Mouse (Mus musculus) bone marrow macrophage, adult 2 months (primary cell): Measurements from ENCODE around the gene Cenpm. TPM values are rescaled to one million over a fixed set of nuclear protein-coding genes. Genes with fewer than 3 reads are reported as not detected.
A peak's percentile ranks its signal among the peaks of the same experiment; 100 is the strongest.

ENCODE experiments used
- H3K27ac ChIP-seq: 2 replicates; pipeline ENCODE4 v1.5.1; 2012; ENCODE audit warnings: low read depth, low read length; ENCODE audit not compliant: insufficient read depth
- H3K4me1 ChIP-seq: 2 replicates; pipeline ENCODE4 v1.6.1; 2012; ENCODE audit warnings: low read length; ENCODE audit not compliant: control insufficient read depth, insufficient read depth
- H3K4me3 ChIP-seq: 2 replicates; pipeline ENCODE4 v1.5.1; 2012; ENCODE audit warnings: mild to moderate bottlenecking, low read length, moderate library complexity; ENCODE audit not compliant: insufficient read depth
- CTCF ChIP-seq: IDR thresholded peaks from 2 replicates; pipeline ENCODE4 v1.5.1; 2012; ENCODE audit warnings: low read depth, mild to moderate bottlenecking, low read length, moderate library complexity
- POLR2A ChIP-seq: IDR thresholded peaks from 2 replicates; pipeline ENCODE4 v1.6.1; 2012; ENCODE audit warnings: mild to moderate bottlenecking, low read depth, low read length, borderline replicate concordance
- polyA plus RNA-seq: library from polyadenylated mRNA; stranded (reverse); fragments of >200 nt; gene quantifications from 2 replicates; pipeline ENCODE4 v1.2.4, GENCODE M21; 2012; ENCODE audit not compliant: missing spikeins, insufficient read depth, insufficient read length

The Cenpm gene
- polyA plus RNA-seq, 1 experiment: 10.2 TPM

DNA sequence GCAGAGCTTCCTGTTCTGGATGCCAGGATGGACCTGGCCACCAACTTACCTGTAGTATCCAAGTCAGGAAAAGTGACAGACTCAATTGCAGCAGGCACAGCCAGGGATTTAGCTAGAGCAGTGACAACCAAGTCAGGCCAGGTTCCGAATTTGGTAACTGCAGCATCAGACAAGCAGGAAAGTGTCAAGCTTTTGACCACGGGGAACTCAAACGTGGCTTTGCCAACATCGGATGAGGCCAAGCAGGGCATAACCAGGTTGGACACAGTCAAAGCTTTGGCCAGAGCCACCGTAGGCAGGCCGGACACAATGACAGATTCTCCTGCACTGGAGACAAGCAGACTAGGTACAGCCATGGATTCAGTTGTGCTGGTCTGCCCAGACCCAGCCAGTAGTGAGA is 27.7 kb upstream of the Cenpm start:
- H3K4me1 ChIP-seq: no peaks in the 10 kb centered on the region
- H3K27ac ChIP-seq: no peak overlapping the region
- H3K4me3 ChIP-seq: no peak overlapping the region
- TF ChIP-seq CTCF (no peak), POLR2A (no peak)

DNA sequence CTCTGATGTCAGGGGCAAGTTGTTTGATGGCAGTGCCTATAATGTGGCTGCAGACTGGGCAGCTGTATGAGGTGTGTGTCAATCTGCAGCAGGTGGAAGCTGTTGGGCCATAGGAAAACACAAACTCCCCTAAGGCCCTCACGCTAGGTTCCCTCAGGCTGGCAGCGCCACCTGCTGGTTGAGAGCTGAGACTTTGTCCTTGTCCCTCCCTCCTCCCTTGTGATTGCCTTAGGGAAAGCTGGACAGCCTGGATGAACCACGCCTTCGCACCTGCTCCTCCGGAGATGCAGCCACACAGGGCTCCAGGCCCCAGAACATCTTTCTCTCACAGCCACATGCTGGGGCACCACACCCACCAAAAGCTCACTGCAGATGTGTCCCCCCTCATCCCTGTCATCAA is 26.7 kb upstream of the Cenpm start:
- TF ChIP-seq POLR2A (no peak), CTCF (peak; percentile 64; the same call in 1 of the 2 replicates)
- H3K4me3 ChIP-seq: no peak overlapping the region
- H3K27ac ChIP-seq: no peak overlapping the region
- no peaks in the 10 kb centered on the region for H3K4me1 ChIP-seq

DNA sequence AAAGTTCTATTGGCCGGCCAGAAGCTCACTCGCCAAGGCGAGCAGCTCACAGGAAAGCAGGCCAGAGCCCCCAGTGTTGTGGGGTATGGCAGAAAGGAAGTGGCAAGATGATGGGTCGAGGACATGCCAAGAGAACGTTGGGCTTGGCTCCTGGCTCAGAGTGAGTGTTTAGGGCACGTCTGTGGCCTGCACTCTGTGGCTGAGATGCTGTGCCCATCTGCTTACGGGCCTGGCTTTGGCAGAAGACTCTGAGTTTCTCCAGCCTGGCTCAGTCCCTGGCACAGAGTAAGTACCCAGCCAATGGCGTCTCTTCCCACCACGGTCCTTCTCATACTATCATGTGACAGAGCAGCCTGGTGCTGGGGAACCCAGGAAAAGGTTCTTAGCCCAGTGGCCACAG is 24.2 kb upstream of the Cenpm start:
- no peak for TF ChIP-seq POLR2A
- no peak for TF ChIP-seq CTCF
- Histone ChIP-seq H3K27ac (no peak overlapping the region), H3K4me1 (no peaks in the 10 kb centered on the region), H3K4me3 (no peak overlapping the region)

DNA sequence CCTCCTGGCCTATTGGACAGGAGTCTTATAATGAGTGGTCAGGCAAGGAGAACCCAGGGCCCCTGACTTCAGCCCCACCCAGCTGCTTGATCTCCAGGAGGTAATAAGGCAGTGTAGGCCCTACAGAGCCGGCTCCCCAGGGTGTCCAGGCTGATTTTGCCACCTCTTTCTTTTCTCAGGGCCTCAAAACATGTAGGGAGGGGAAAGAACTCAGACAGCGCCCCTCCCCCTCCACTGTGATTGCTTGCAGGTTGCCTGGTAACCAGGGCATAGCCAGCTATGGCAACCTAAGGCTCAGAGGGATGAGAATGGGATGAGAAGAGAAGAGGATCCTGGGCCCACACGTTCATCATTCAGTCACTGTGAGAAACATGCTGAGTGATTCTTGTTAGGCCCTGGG is 23.6 kb upstream of the Cenpm start:
- no peak overlapping the region for H3K27ac ChIP-seq
- H3K4me1 ChIP-seq: no peaks in the 10 kb centered on the region
- H3K4me3 ChIP-seq: no peak overlapping the region
- TF ChIP-seq POLR2A (no peak), CTCF (no peak)

DNA sequence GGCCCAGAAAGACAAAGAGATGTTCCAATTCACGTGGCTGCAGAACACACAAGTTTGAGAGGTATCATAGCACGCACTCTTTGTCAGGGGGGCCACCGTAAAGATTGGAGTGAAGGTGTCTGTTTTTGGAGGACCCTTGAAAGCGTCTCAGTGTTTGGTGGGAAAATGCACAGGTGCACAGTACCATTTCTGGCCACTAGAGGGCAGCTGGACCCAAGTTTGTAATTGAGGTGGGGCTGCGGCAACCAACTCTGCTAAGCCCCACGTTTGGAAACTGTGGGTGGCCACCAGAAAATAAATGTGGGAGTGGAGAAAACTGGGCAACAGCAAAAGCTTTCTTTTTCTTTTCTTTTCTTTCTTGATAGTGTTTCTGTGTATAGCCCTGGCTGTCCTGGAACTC is 21.8 kb upstream of the Cenpm start:
- no peaks in the 10 kb centered on the region for H3K4me1 ChIP-seq
- no peak for TF ChIP-seq POLR2A
- TF ChIP-seq CTCF: peak; percentile 97
- H3K4me3 ChIP-seq: no peak overlapping the region
- H3K27ac ChIP-seq: no peak overlapping the region

DNA sequence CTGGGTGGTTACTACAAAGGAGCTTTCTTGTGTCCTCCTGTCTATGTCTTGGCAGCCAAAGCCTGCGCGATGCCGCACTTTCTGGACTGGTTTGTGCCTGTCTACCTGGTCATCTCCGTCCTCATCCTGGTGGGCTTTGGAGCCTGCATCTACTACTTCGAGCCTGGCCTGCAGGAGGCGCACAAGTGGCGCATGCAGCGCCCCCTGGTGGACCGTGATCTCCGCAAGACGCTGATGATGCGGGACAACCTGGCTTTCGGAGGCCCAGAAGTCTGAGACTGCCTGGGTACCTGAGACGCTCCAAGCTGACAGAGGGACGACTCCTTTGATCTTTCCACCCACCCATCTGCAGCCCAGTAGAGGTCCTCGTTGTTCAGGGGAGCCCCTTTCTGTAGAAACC is 15.0 kb upstream of the Cenpm start:
- TF ChIP-seq POLR2A: no peak
- TF ChIP-seq CTCF: peak; percentile 99
- Histone ChIP-seq H3K4me3 (no peak overlapping the region), H3K27ac (no peak overlapping the region), H3K4me1 (no peaks in the 10 kb centered on the region)

DNA sequence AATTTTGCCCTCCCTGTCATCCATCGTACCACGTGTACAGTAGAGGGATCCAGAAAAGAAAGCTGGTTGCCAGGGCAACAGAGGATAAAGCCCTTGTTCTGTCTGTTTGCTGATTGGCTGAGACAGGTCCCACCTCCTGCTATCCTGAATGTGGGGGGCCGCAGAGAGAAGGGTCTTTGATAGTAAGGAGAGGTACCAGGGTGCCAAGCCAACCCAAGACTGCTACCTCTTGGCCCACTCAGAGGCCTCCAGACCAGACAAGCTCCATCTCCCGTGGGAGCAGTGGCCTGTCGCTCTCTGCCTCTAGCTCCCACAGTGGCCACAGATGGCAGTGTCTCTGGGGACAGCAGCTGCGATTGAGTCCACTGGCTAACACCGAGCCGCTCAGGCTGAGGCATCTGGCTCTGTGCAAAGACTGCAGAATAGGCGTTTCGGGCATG is 11.4 kb upstream of the Cenpm start:
- Histone ChIP-seq H3K27ac (no peak overlapping the region), H3K4me3 (no peak overlapping the region), H3K4me1 (no peaks in the 10 kb centered on the region)
- no peak for TF ChIP-seq CTCF
- TF ChIP-seq POLR2A: no peak

DNA sequence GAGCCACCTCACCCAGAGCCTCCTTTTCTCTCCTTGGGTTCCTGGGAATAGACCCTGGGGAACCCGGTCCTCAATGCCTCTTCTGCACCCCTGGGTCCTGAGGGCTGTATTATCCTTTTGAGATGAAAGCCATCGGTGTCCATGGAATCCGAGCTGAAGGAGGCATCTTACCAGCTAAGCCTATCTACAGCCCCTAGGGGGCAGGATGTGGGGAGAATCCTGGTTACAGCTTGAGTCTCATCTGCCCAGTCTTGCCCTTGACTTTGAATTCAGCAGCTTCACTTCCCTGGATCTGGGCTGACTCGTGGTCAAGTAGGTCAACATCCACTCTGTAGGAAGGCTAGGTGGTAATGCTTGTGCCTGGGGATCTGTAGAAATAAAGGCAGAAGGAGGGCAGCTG is 10.7 kb upstream of the Cenpm start:
- Histone ChIP-seq H3K27ac (no peak overlapping the region), H3K4me3 (no peak overlapping the region), H3K4me1 (no peaks in the 10 kb centered on the region)
- TF ChIP-seq POLR2A: no peak
- TF ChIP-seq CTCF: no peak

DNA sequence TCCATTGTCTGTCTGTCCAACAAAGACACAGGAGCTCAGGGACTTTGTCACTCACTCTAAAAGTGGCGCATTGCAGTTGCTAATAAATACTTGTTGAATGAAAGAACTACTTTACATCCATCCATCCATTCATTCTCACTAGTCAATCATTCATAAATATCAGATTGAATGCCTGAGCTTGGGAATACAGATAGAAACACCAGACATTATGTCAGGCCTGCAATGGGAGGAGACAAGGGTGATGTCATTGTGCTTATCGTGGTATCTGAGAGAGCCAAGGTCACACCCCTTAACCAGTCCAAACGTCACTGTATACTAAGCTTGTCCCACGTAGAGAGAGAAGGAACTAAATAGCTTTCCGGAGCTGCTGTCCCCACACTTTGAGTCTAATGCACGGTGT is 7.5 kb upstream of the Cenpm start, which contains the start of gene 1500009C09Rik:
Gene 1500009C09Rik, plus strand, starts transcription at position 301 of the 400 bp plus-strand sequence.
- Histone ChIP-seq H3K4me1 (peaks cover 3% of the 10 kb centered on the region; the same call in 1 of the 2 replicates), H3K27ac (no peak within 1 kb of the TSS), H3K4me3 (no peak within 1 kb of the TSS)
- TF ChIP-seq POLR2A: no peak
- no peak for TF ChIP-seq CTCF

DNA sequence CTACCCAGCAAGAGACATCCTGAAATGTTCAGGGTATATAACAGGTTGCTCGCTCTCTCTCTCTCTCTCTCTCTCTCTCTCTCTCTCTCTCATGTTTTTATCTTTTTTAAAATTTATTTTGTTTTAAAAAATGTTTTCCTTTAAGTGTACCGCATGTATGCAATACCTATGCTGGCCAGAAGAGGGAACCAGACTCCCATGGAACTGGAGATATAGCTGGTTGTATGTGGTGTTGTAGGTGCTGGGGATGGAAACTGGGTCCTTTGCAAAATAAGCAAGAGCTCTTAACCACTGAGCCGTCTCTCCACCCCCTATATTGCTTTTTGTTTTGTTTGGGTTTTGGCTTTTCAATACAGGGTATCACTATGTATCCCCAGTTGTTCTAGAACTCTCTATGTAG is 7.0 kb upstream of the Cenpm start:
- no peak overlapping the region for H3K27ac ChIP-seq
- no peak overlapping the region for H3K4me3 ChIP-seq
- TF ChIP-seq POLR2A: no peak
- no peak for TF ChIP-seq CTCF
- H3K4me1 ChIP-seq: peaks cover 6% of the 10 kb centered on the region; the same call in 1 of the 2 replicates
